Mouse (Mus musculus): Measurements from ENCODE around the gene Skil.

Skil gene

DNA sequence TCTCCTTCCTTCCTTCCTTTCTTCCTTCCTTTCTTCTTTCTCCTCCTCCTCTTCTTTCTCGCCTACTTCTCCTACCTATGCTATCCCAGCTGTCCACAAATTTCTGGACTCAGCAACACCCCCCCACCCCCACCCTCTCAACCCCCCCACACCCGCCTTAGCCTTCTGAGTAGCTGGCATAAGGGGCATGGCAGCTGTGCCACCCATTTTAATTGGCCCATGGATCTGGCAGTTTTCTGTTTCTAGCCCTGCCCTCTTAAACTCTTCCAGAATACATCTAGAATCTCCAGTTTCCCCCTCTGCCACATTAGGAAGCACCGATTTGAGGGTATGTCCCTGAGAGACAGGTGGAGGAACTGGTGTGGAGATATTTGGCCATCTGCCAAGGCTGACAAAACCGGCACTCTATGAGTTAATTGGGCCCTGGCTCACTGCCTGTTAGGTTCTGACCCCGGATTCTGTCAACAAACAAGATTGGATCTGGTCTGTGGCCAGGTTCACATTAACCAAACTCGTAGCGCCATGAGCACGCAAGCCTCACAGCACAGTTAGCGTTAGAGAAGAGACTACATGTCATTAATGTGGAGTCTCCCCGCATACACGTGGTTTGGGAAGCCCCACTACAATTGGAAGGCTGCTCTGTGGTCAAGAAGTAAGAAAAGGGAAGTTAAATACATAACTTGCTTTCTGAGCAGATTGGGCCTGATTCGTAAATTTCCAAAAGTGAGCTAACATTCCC is 11.2 kb upstream of the Skil start:
- peak; percentile 22 to 67 for DNase-seq (ENCODE audit: low read depth in 1 of 2, low spot score in 2 of 2)

DNA sequence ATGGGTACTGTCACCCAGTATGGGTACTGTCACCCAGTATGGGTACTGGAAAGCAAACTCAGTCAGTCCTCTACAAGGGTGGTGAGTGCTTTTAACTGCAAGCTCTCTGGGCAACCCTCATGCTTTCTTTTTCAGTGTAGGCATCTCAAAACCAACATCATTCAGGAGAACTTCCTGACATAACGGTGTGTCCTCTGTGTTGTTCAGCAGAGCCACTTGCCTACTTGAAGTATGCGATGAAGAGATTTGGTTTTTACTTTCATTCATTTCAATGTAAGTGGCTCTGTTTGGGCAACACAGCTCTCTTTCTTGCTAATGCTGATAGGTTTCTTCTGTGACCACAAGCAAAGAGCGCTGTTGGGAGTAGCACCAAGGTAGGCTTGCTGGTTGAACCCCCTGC is 9.9 kb upstream of the Skil start:
- no peak for DNase-seq (ENCODE audit: low read depth in 1 of 2, low spot score in 2 of 2)

DNA sequence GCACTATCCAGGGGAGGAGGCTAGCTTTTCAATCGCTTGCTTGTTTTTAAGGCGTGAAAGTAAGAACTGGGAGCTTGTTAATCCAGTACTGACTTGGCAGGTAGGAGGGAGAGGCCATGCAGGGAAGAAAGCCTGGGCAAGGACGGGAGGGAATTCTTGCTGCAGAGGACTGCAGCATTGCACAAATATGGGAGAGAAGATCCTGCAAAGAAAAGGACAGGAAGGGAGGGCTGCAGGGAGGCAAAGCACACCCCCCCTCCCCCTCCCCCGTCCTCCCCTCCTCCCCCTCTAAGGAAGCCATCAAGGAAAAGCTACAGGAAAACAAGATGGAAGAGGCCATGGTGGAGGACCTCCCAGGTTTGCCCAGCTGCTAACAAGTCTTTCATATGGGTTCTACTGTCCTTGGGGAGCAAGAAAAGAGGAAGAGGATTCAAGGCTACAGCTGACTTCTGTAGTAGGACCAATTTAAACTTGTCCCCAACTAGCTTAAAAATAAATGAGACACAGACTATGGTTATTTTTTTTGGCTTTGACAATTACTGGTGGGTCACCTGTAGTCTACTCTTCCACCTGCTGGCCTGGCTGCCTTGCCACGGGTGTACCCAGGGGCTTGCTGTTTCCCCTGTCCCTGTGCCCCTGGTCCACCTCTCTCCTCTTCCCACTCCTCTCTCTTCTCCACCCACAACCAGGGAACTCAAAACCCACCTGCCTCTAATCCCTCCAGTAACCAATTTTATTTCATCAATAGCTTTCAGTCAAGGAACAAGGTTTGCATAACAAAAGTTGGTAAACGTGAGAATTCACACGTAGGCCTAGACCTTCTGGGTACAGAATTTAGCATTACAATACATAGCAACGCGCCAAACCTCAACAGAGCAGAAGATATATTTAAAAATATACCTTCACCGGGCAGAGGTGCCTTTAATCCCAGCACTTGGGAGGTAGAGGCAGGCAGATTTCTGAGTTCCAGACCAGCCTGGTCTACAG is 5.8 kb upstream of the Skil start:
- DNase-seq (ENCODE audit: low read depth in 1 of 2, low spot score in 2 of 2): no peak

DNA sequence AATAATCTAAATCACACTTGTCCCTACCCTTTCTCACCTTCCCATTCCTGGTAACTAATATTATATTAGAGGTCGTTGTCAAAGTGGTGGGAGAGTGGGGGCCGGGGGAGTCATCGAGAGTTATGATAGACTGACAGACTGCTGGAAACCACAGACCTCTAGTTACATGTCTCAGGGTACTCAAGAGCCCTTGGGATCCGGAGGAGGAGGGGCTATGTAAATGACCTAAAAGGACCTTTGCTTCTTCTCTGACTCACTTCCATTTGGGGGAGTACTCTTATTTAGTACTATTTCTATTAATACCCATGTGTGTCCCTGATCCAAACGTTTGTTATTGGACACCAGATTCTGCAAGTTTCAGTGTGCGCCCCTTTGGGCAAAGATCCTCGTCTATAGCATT is 4.9 kb upstream of the Skil start:
- DNase-seq (ENCODE audit: low read depth in 1 of 2, low spot score in 2 of 2): no peak

DNA sequence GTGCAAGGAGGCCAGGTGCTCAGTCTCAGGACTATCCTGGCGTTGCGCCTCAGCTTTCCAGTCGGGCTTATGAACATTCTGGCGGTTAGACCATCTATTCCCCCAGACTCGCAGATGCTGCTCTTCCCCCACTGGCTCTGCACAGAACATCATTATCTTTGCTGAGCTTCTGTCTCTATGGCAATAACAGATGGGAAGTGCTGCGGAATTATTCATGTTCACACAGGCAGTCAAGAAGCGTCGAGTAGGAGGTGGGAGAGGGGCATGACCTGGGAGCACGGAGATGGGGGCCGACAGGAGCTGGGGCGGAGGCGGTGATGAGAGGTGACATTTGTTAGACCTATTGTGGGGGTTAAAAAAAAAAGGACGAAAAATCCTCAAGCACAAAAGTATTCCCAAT is 1.7 kb upstream of the Skil start:
- peak in 1 of 2 experiments; percentile 19 for DNase-seq (ENCODE audit: low read depth in 1 of 2, low spot score in 2 of 2)

DNA sequence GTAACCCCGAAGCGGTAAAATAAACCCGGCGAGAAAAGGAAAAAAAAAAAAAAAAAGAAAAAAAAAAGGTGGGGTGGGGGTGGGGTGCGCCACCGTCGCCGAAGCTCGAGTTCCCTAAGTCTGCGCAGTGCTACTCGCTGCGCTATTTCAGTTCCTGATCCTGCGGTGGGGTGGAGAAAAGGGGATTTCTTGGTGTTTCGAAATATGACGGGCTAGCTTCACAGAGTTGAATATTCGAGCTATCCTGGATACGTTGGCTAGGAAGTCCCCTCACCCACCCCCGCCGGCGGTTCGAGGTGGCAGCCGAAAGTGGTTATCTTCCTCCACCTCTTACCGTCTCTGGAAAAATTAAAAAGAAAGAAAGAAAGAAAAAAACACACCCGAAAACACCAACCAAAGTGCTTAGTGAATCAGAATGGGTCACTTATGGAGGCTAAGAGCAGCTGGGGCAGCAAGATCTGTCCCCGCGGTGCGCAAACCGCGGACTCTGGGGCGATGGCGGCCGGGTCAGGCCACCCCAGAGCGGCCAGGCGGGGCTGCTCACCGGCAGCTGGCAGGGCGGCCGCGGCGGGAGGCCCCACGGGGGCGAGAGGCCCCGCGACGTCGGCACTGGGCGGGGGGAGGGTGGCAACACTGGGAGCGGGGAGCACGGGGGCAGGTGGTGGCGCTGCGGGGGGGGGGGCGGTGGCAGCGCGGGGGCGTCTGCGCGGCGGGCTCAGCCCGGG is 1.1 kb upstream of the Skil start:
- peak; percentile 73 to 78 for DNase-seq (ENCODE audit: low read depth in 1 of 2, low spot score in 2 of 2)

DNA sequence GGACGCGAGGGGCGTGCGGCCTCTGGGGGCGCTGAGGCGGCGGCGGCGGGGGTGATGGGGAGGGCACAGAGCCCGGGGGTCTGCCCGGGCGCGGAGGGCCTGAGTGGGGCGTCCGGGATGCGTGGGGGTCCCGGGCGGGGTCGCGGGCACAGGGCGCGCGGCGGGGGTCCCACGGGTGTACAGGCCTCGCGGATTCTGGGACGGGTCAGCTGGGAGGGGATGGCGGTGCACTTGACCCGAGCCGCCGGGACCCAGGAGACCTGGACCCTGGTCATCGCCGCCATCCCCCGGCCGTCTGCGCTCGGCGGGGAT is 277 bp downstream of the Skil start:
- DNase-seq (ENCODE audit: low read depth in 1 of 2, low spot score in 2 of 2): no peak

DNA sequence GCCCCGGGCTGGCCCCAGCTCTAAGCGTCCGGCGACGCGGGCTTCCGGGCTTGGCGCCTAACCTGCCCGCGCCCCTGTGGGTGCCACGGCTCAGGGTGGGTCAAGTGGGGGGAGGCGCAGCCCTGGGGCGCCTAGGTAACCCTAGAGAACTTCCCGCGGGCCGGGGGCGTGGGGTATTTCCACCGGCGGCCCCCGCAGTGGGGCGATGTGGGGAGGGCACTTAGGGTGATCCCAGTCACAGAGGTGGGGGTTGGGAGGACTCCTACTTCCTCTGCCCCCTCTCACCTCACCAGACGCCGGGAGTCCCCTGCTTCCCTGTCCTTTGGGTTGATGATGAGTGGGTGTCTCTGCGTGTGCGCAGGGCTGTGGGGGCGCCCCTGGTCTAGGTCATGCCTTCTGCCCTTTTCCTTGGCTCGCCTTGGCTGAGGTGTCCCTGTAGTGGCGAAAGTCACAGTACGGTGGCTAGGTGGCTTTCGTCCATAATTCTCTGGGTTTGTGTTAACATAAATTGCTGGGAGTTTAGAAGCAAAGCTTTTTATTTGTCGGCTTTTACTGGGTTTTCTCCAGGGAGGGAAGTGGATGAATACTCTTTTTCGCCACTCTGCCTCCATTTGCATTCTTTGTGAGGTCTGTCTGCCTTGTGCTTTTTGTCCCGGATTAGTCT is 765 bp downstream of the Skil start:
- peak; percentile 8 to 74 for DNase-seq (ENCODE audit: low read depth in 1 of 2, low spot score in 2 of 2)

DNA sequence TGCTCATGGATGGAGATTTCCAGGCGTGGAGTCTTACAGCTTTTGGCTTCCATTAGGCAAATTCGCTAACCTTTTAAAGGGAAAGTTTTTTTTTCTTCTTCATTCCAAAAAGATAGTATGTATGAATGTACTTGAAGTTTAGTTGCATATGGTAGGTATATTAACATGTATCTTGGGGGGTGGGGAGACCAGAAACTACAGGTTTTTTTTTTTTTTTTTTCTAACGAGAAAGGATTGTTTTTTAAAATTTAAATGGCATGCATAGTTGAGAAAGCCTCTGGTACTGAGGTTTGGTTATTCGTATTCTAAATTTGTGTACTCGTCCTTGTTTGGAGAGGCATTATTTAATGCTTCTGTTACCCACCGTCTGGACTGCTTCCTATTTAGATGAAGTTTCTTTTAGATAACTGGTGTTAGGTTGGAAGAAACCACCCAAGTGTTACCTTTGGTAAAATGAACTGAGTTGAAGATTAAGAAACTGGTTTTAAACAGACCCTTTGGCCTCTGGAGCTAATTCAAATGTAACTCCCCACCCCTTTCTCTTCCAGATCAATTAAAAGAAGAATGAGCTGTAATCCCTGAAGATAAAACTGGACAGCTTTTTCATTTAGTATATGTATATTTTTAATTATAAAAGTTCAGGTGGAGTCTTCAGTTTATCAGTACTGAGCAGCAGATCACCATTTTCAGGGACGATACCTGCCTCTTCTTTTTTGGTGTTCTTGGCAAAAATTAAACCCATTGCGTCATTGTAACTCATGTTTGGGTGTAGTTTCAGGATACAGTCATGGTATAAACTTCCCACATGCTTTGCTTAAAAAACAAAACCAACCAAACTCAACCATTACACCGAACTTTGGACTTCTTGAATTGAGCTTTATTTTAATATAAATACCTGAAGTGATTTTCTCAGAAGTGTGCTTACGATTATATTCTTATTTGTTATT is 1.6 kb downstream of the Skil start:
- DNase-seq (ENCODE audit: low read depth in 1 of 2, low spot score in 2 of 2): no peak

DNA sequence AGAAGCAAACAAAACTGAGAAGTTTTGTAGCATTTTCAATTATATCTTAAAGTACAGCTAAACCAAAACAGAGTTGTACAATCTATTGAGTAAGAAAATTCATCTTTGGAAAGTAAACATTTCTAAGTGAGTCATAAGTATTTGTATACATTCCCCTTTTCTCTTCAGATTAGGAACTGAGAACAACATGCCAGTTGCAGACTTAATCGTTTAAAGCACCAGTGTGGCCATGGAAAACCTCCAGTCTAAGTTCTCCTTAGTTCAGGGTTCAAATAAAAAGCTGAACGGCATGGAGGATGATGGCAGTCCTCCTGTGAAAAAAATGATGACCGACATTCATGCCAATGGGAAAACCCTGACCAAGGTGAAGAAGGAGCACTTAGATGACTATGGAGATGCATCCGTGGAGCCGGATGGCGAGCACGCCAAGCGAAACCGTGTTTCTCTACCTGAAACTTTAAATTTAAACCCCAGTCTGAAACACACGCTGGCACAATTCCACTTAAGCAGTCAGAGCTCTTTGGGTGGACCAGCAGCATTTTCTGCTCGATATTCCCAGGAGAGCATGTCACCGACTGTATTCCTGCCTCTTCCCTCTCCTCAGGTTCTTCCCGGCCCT is 2.4 kb downstream of the Skil start:
- no peak for DNase-seq (ENCODE audit: low read depth in 1 of 2, low spot score in 2 of 2)

DNA sequence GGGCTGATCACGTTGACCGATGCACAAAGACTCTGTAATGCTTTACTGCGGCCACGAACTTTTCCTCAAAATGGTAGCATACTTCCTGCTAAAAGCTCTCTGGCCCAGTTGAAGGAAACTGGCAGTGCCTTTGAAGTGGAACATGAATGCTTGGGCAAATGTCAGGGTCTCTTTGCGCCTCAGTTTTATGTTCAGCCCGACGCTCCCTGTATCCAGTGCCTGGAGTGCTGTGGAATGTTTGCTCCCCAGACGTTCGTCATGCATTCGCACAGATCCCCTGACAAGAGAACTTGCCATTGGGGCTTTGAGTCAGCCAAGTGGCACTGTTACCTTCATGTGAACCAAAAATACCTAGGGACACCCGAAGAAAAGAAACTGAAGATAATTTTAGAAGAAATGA is 3.1 kb downstream of the Skil start:
- no peak for DNase-seq (ENCODE audit: low read depth in 1 of 2, low spot score in 2 of 2)

DNA sequence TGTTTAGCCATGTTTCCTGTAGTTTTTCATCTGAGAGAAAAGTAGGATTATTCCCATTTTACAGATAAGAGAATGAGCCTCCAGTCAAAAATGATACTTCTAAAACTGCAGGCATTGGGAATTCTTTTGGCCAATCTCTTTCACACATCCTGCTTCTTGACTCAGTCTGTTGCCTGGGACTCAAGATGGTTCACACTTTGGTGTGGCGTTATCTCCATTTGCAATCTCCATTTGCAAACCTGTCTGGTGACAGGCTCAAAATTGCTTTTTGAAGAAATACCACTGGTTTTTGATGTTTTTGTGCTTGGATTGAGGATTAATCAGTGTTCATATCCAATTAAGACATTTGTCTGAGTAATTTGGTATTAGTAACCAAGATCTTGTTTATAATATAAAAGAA is 3.7 kb downstream of the Skil start:
- DNase-seq (ENCODE audit: low read depth in 1 of 2, low spot score in 2 of 2): no peak

DNA sequence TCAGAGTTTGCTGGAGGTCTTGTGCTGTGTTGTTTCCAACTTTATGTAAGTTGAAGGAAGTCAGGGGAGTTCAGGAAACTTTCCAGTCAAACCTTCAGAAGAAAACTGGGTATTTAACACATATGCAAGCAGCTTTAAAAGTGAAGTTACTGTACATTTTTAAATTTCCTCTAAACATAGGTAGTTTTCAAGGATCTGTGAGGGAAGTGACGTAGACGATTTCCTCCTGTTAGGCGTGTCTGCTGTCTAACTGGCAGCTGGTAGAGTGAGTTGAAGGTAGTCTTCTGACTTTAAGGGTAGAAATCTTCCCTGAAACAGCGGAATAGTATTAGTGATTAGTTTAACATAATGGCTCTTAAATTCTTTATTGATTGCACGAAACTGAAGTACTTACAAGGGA is 5.2 kb downstream of the Skil start:
- no peak for DNase-seq (ENCODE audit: low read depth in 1 of 2, low spot score in 2 of 2)

DNA sequence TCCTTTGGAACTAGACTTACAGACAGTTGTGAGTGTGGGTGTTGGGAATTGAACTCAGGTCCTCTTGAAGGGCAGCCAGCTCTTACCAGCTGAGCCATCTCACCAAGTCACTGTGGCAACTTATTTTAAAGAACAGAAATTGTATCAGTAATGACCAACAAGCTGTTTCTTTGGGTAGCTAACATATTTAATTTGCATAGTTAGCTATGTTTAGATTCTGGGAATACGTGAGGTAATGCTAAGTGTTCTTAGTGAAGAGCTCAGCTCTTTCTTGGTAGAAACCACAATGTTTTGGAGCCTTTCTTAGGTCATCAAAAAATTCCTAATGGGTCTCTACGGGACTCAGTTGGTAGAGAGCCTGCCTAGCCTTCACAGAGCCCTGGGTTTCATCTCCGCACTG is 5.9 kb downstream of the Skil start:
- no peak for DNase-seq (ENCODE audit: low read depth in 1 of 2, low spot score in 2 of 2)

DNA sequence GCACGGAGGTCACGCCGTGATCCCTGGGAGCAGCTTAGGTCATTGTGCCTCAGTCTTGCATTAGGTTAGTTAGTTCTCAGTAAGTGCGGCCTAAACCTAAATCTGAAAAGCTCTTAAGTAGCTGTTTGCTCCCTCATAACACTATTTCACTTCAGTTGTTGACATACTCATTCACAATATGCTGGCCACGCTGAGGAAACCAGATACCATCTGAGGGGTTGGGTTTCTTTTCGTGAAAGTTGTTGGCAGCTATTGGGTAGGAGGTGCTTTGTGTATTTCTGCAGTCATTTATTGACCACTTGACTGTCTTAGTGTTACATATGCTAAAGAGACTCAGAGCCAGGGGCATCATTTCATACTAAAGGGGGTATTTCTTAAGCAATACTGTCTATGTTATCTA is 10.1 kb downstream of the Skil start:
- DNase-seq (ENCODE audit: low read depth in 1 of 2, low spot score in 2 of 2): no peak

DNA sequence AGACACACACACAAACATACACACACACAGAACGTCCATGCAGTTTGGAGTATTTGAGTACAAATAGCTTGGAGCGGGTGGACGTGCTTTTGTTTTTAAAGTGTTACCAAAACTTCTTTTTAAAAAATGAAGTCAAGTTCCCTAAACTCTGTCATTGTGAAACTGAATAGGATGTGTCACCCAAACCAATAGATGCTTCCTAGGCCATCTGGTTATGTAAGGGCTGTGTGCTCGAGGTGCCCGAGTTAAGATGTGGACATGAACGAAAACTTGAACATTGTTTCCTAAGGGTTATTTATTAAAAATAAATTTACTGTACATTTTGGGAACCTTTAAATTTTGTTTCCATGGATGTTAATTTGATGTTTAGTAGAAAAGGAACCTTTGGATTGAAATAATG is 11.7 kb downstream of the Skil start:
- DNase-seq (ENCODE audit: low read depth in 1 of 2, low spot score in 2 of 2): no peak

DNA sequence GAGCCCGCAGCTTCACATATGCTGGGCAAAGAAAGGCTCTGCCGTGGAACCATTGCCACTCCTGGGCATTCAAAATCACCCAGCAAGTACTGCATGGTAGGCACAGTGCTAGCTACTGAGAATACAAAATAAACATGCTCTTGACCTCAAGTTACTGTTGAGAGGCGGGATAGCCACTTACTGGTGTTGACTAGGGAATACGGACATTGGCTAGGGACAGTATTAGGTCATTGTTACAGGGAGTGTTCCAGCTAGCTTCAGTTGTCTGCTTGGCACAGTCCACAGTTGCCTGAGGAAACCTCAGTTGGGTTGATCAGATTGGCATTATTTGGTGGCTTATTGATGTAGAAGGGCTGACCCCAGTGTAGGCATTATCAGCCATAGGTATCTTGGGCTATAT is 12.8 kb downstream of the Skil start:
- no peak for DNase-seq (ENCODE audit: low read depth in 1 of 2, low spot score in 2 of 2)

DNA sequence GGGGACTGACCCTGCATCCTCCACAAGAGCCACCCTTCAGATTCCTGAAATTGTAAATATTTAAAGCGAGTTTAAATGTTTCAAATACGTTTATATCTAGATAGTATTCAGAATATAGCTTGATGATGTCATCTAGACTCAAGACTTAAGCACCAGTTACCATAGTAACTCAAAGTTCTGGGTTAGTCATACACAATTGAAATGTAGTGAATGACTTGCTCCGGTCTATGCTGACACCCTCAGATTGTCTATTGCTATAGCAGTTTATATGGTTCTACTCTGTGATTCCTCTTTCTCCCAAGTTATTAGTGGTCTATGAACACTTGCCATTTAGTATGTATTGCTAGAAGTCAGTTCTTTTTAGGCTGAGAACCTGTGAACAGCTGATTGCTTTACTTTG is 14.2 kb downstream of the Skil start:
- DNase-seq (ENCODE audit: low read depth in 1 of 2, low spot score in 2 of 2): no peak

DNA sequence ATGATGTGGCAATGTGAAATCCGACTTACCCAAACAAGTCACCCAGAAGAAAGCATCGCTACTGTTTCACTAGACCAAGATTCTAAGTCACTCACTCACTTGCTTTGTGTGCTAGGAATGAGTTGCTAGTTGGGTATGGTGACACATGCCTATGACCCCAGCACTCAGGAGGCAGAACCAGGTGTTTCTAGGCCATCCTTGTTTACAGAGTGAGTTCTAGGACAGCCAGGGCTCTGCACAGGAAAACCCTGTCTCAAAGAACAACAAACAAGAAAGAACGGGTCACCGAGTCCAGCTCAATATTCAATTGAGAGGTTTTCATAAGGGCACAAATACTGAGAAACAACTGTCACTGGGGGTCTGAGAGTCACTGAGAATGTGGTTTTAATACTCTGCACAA is 28.2 kb downstream of the Skil start:
- no peak for DNase-seq (ENCODE audit: low read depth in 1 of 2, low spot score in 2 of 2)

DNA sequence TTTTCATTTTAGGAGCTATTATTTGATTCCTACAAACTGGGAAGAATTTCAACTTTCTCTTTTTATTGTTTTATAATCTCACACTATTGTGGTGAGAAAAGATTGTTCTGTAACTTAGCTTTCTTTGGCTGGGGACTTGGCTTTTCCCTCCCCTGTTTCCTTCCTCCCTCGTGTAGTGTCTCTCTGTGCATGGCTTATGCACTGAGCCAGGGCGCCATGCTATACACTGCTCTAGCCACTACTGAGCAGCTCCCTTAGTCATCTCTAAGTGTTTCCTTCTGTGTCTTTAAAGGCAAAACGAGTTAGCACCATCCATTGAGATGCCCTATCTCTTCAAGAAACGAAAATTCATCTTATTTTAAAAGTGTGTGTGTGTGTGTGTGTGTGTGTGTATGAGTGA is 31.4 kb downstream of the Skil start:
- no peak for DNase-seq (ENCODE audit: low read depth in 1 of 2, low spot score in 2 of 2)
